Mouse (Mus musculus) midbrain, embryonic 14.5 days (tissue): ENCODE measurements at regions not wholly inside any gene's neighbourhood (a gene's known extent, or its start where the extent isn't known, plus 50 kb on each side); places are given as distances from the start of the nearest gene placed in this dataset.
A peak's percentile ranks its signal among the peaks of the same experiment; 100 is the strongest.

Experiments
- ATAC-seq: fragments of 200-750 bp; cut with Nextera tagmentation; 2 replicates; pipeline ENCODE4 v1.8.0; 2017; ENCODE audit warnings: moderate number of reproducible peaks, moderate library complexity; ENCODE audit not compliant: low FRiP score, low TSS enrichment
- DNase-seq: peaks from one replicate; pipeline ENCODE4 v3.0.0-alpha.2; 2015
- H3K27ac ChIP-seq: fragments of 300-500 bp; sonication (generic); replicated peaks from 2 replicates; pipeline ENCODE4 v1.5.1; 2014; ENCODE audit warnings: mild to moderate bottlenecking, low read depth, low read length, moderate library complexity
- H3K27me3 ChIP-seq: fragments of 300-500 bp; sonication (generic); 2 replicates; pipeline ENCODE4 v1.6.1; 2014; ENCODE audit warnings: low read length, control low read depth, mixed read lengths; ENCODE audit not compliant: control insufficient read depth, insufficient read depth
- H3K36me3 ChIP-seq: fragments of 300-500 bp; sonication (generic); 2 replicates; pipeline ENCODE4 v1.6.1; 2014; ENCODE audit warnings: low read length, control low read depth; ENCODE audit not compliant: control insufficient read depth, insufficient read depth
- H3K4me1 ChIP-seq: fragments of 300-500 bp; sonication (generic); 2 replicates; pipeline ENCODE4 v1.6.1; 2014; ENCODE audit warnings: mild to moderate bottlenecking, antibody characterized with exemption, low read length, control low read depth; ENCODE audit not compliant: control insufficient read depth, insufficient read depth
- H3K4me2 ChIP-seq: fragments of 300-500 bp; sonication (generic); 2 replicates; pipeline ENCODE4 v1.6.1; 2014; ENCODE audit warnings: mild to moderate bottlenecking, low read length, moderate library complexity
- H3K4me3 ChIP-seq: fragments of 300-500 bp; sonication (generic); replicated peaks from 2 replicates; pipeline ENCODE4 v1.5.1; 2014; ENCODE audit warnings: low read depth, low read length
- H3K9ac ChIP-seq: fragments of 300-500 bp; sonication (generic); replicated peaks from 2 replicates; pipeline ENCODE4 v1.6.1; 2014; ENCODE audit warnings: mild to moderate bottlenecking, low read length, moderate library complexity
- H3K9me3 ChIP-seq: fragments of 300-500 bp; sonication (generic); 2 replicates; pipeline ENCODE4 v1.6.1; 2016; ENCODE audit warnings: low read length, control low read depth, mixed read lengths; ENCODE audit not compliant: control insufficient read depth
- WGBS: fragments of 180-500 bp; shearing (Covaris S2); extraction: QIAGEN DNeasy Blood & Tissue Kit; methylation state at CpG from one replicate; pipeline ENCODE4 v1.1.7; 2014; 5-methylcytosine and 5-hydroxymethylcytosine counted together

GRCm38 (mm10) chr9:79201755-79202154 is 516.9 kb downstream of the Col12a1 start:
- WGBS, result 82% methylated on average over 3 of the region's 3 CpGs
- Histone ChIP-seq H3K4me2 (no peak overlapping the region), H3K27me3 (no peaks in the 10 kb centered on the region), H3K9me3 (no peaks in the 10 kb centered on the region), H3K27ac (no peak overlapping the region), H3K4me1 (no peaks in the 10 kb centered on the region), H3K4me3 (no peak overlapping the region), H3K36me3 (no peaks in the 10 kb centered on the region), H3K9ac (no peak overlapping the region)
- no peak for DNase-seq
- no peak for ATAC-seq

- no peaks in the 10 kb centered on the region for H3K4me1 ChIP-seq
- ATAC-seq, result no peak
Measured at GRCm38 (mm10) chr9:79213364-79213763, 505.3 kb downstream of the Col12a1 start.

GRCm38 (mm10) chr9:79215986-79216385 is 502.6 kb downstream of the Col12a1 start:
- Histone ChIP-seq H3K36me3 (no peaks in the 10 kb centered on the region), H3K4me2 (no peak overlapping the region), H3K27ac (no peak overlapping the region), H3K9ac (no peak overlapping the region), H3K9me3 (no peaks in the 10 kb centered on the region), H3K4me3 (no peak overlapping the region), H3K4me1 (no peaks in the 10 kb centered on the region), H3K27me3 (no peaks in the 10 kb centered on the region)
- WGBS, result 71% methylated on average over 3 of the region's 3 CpGs
- ATAC-seq (no peak), DNase-seq (no peak)

More at GRCm38 (mm10) chr9:79213364-79213763, 505.3 kb downstream of the Col12a1 start:
- Histone ChIP-seq H3K4me3 (no peak overlapping the region), H3K9me3 (no peaks in the 10 kb centered on the region), H3K27me3 (no peaks in the 10 kb centered on the region), H3K4me2 (no peak overlapping the region), H3K36me3 (no peaks in the 10 kb centered on the region), H3K27ac (no peak overlapping the region), H3K9ac (no peak overlapping the region)
- 57% methylated on average over 6 of the region's 6 CpGs for whole genome bisulfite sequencing
- DNase-seq, result peak; percentile 0

- H3K4me2 ChIP-seq, result no peak overlapping the region
- no peaks in the 10 kb centered on the region for H3K4me1 ChIP-seq
- H3K9me3 ChIP-seq, result no peaks in the 10 kb centered on the region
- no peak overlapping the region for H3K27ac ChIP-seq
- no peak overlapping the region for H3K9ac ChIP-seq
- H3K27me3 ChIP-seq, result no peaks in the 10 kb centered on the region
- H3K4me3 ChIP-seq, result no peak overlapping the region
- DNase-seq, result no peak
- H3K36me3 ChIP-seq, result no peaks in the 10 kb centered on the region
- ATAC-seq, result no peak
- 91% methylated on average over 2 of the region's 2 CpGs for WGBS
Measured at GRCm38 (mm10) chr9:79216432-79216831, 502.2 kb downstream of the Col12a1 start.

- ATAC-seq, result no peak
- WGBS, result 86% methylated on average over 3 of the region's 3 CpGs
- no peak for DNase-seq
Measured at GRCm38 (mm10) chr9:79233081-79233480, 485.6 kb downstream of the Col12a1 start.

GRCm38 (mm10) chr9:79233751-79234150 is 484.9 kb downstream of the Col12a1 start:
- Histone ChIP-seq H3K27me3 (no peaks in the 10 kb centered on the region), H3K27ac (no peak overlapping the region), H3K36me3 (no peaks in the 10 kb centered on the region), H3K4me2 (no peak overlapping the region), H3K4me1 (no peaks in the 10 kb centered on the region), H3K4me3 (no peak overlapping the region), H3K9ac (no peak overlapping the region), H3K9me3 (no peaks in the 10 kb centered on the region)
- 81% methylated on average over 1 of the region's 1 CpGs for WGBS
- DNase-seq, result no peak
- no peak for ATAC-seq

More at GRCm38 (mm10) chr9:79233081-79233480, 485.6 kb downstream of the Col12a1 start:
- Histone ChIP-seq H3K36me3 (no peaks in the 10 kb centered on the region), H3K9ac (no peak overlapping the region), H3K4me1 (no peaks in the 10 kb centered on the region), H3K9me3 (no peaks in the 10 kb centered on the region), H3K4me3 (no peak overlapping the region), H3K27ac (no peak overlapping the region), H3K27me3 (no peaks in the 10 kb centered on the region), H3K4me2 (no peak overlapping the region)

GRCm38 (mm10) chr9:79269646-79270213 is 448.9 kb downstream of the Col12a1 start:
- DNase-seq, result no peak

GRCm38 (mm10) chr9:79270256-79270655 is 448.4 kb downstream of the Col12a1 start:
- H3K27ac ChIP-seq, result no peak overlapping the region
- H3K27me3 ChIP-seq, result no peaks in the 10 kb centered on the region
- H3K4me3 ChIP-seq, result no peak overlapping the region
- no peaks in the 10 kb centered on the region; the same call in 1 of the 2 replicates for H3K4me1 ChIP-seq
- DNase-seq, result peak; percentile 64
- 61% methylated on average over 2 of the region's 2 CpGs for WGBS
- no peaks in the 10 kb centered on the region for H3K36me3 ChIP-seq
- H3K9ac ChIP-seq, result no peak overlapping the region
- ATAC-seq, result peak; percentile 62; the same call in 1 of the 2 replicates
- H3K9me3 ChIP-seq, result no peaks in the 10 kb centered on the region
- no peak overlapping the region for H3K4me2 ChIP-seq

More at GRCm38 (mm10) chr9:79269646-79270213, 448.9 kb downstream of the Col12a1 start:
- ATAC-seq, result no peak
- H3K36me3 ChIP-seq, result no peaks in the 10 kb centered on the region
- 87% methylated on average over 13 of the region's 13 CpGs for WGBS
- no peak overlapping the region for H3K27ac ChIP-seq
- H3K4me1 ChIP-seq, result no peaks in the 10 kb centered on the region; the same call in 1 of the 2 replicates
- no peak overlapping the region for H3K4me3 ChIP-seq
- H3K27me3 ChIP-seq, result no peaks in the 10 kb centered on the region
- H3K4me2 ChIP-seq, result no peak overlapping the region
- H3K9ac ChIP-seq, result no peak overlapping the region
- no peaks in the 10 kb centered on the region for H3K9me3 ChIP-seq

- 91% methylated on average over 3 of the region's 3 CpGs for WGBS
- DNase-seq (no peak), ATAC-seq (no peak)
- Histone ChIP-seq H3K4me1 (no peaks in the 10 kb centered on the region), H3K36me3 (no peaks in the 10 kb centered on the region), H3K27me3 (no peaks in the 10 kb centered on the region), H3K9me3 (no peaks in the 10 kb centered on the region), H3K4me2 (no peak overlapping the region), H3K27ac (no peak overlapping the region), H3K9ac (no peak overlapping the region), H3K4me3 (no peak overlapping the region)
Measured at GRCm38 (mm10) chr9:79287849-79288248, 430.8 kb downstream of the Col12a1 start.
